Mouse (Mus musculus) liver, embryonic 14.5 days (tissue): ENCODE data around the gene Slc46a3. TPM values are rescaled to one million over a fixed set of nuclear protein-coding genes. Genes with fewer than 3 reads are reported as not detected.
A peak's percentile ranks its signal among the peaks of the same experiment; 100 is the strongest.

Experiments used
- ATAC-seq: fragments of 200-750 bp; cut with Nextera tagmentation; 2 replicates; pipeline ENCODE4 v1.8.0; 2017; ENCODE audit warnings: moderate number of reproducible peaks, mild to moderate bottlenecking, moderate library complexity; ENCODE audit not compliant: insufficient read depth
- DNase-seq, 3 experiments: peaks; one replicate each; pipeline ENCODE4 v3.0.0-alpha.2; 2012 to 2013; ENCODE audit warnings: low read depth in 3 of 3, low spot score in 3 of 3
- H3K27ac ChIP-seq: fragments of 300-500 bp; sonication (generic); 2 replicates; pipeline ENCODE4 v1.5.1; 2014; ENCODE audit warnings: moderate library complexity, mild to moderate bottlenecking, control low read depth, inconsistent platforms
- H3K27me3 ChIP-seq: fragments of 300-500 bp; sonication (generic); 2 replicates; pipeline ENCODE4 v1.6.1; 2014; ENCODE audit warnings: mild to moderate bottlenecking, low read length, moderate library complexity; ENCODE audit not compliant: control insufficient read depth, insufficient read depth
- H3K36me3 ChIP-seq: fragments of 300-500 bp; sonication (generic); replicated peaks from 2 replicates; pipeline ENCODE4 v1.6.1; 2014; ENCODE audit warnings: low read depth; ENCODE audit not compliant: control insufficient read depth, insufficient read depth
- H3K4me1 ChIP-seq, 2 experiments: fragments of 200-500 bp in 1 of 2; fragments of 300-500 bp in 1 of 2; sonication (generic) in 1 of 2; replicated peaks; 2 replicates each; pipeline ENCODE4 v1.6.1; 2012 to 2014; ENCODE audit warnings: antibody characterized with exemption in 1 of 2, inconsistent platforms in 1 of 2, low read length in 1 of 2; ENCODE audit not compliant: control insufficient read depth in 2 of 2, insufficient read depth in 2 of 2
- H3K4me2 ChIP-seq: fragments of 300-500 bp; sonication (generic); 2 replicates; pipeline ENCODE4 v1.6.1; 2014; ENCODE audit warnings: low read depth, mild to moderate bottlenecking, control low read depth, moderate library complexity
- H3K4me3 ChIP-seq, 2 experiments: fragments of 200-500 bp in 1 of 2; fragments of 300-500 bp in 1 of 2; sonication (generic) in 1 of 2; 2 replicates each; pipeline ENCODE4 v1.5.1; 2012 to 2014; ENCODE audit warnings: low read depth in 2 of 2, low read length in 2 of 2, mild to moderate bottlenecking in 2 of 2, control low read depth in 1 of 2, inconsistent platforms in 1 of 2, moderate library complexity in 1 of 2; ENCODE audit not compliant: insufficient read depth in 1 of 2
- H3K9ac ChIP-seq: fragments of 300-500 bp; sonication (generic); replicated peaks from 2 replicates; pipeline ENCODE4 v1.6.1; 2014; ENCODE audit warnings: mild to moderate bottlenecking, control low read depth, moderate library complexity
- H3K9me3 ChIP-seq: fragments of 300-500 bp; sonication (generic); 2 replicates; pipeline ENCODE4 v1.6.1; 2016; ENCODE audit warnings: low read length, mixed read lengths; ENCODE audit not compliant: control insufficient read depth
- CTCF ChIP-seq: IDR thresholded peaks from 2 replicates; pipeline ENCODE4 v1.5.1; 2016; ENCODE audit warnings: antibody characterized with exemption, low read depth, control low read depth
- EP300 ChIP-seq: IDR thresholded peaks from 2 replicates; pipeline ENCODE4 v1.6.1; 2016; ENCODE audit warnings: antibody characterized with exemption, low read depth
- WGBS: fragments of 180-500 bp; shearing (Covaris S2); extraction: QIAGEN DNeasy Blood & Tissue Kit; methylation state at CpG from one replicate; pipeline ENCODE4 v1.1.7; 2014; ENCODE audit not compliant: insufficient replicate concordance; 5-methylcytosine and 5-hydroxymethylcytosine counted together
- polyA plus RNA-seq, 2 experiments: library from polyadenylated mRNA; depleted of rRNA in 1 of 2; stranded (reverse) in 1 of 2; unstranded in 1 of 2; fragments of >200 nt; fragmentation: Nextera tagmentation in 1 of 2; extraction: Ambion mirVana in 1 of 2; gene quantifications; 2 replicates each; pipeline versions ENCODE4 v1.2.1 to v1.2.3; 2012 to 2014

Slc46a3 gene
- polyA plus RNA-seq (2012; rRNA removed): 17.6 and 20.6 TPM in 2 replicates
- polyA plus RNA-seq (2014; fragmentation: Nextera tagmentation; extraction: Ambion mirVana): 16.1 and 16.7 TPM in 2 replicates

GRCm38 (mm10) chr5:147894455-147895076 lies at the start of gene Slc46a3:
Slc46a3 (minus strand) TSS chr5:147894815.
- Histone ChIP-seq H3K36me3 (no peaks in the 10 kb centered on the region), H3K4me3 (peak within 1 kb of the TSS; percentile 69 to 79), H3K27ac (peak within 1 kb of the TSS; percentile 45), H3K4me1 (peaks cover 23 to 35% of the 10 kb centered on the region in 2 experiments), H3K4me2 (peak within 1 kb of the TSS; percentile 92), H3K9ac (peak within 1 kb of the TSS; percentile 69), H3K9me3 (no peaks in the 10 kb centered on the region), H3K27me3 (no peaks in the 10 kb centered on the region)
- peak; percentile 88 to 92 (median 90) for DNase-seq
- ATAC-seq: peak; percentile 94
- TF ChIP-seq CTCF (peak; percentile 80), EP300 (peak; percentile 63)
- under 1% methylated on average over 47 of the region's 47 CpGs for WGBS

- Histone ChIP-seq H3K9ac (no peak overlapping the region), H3K4me1 (no peaks in the 10 kb centered on the region), H3K4me3 (no peak overlapping the region), H3K27me3 (no peaks in the 10 kb centered on the region), H3K27ac (no peak overlapping the region), H3K4me2 (no peak overlapping the region), H3K9me3 (no peaks in the 10 kb centered on the region), H3K36me3 (no peaks in the 10 kb centered on the region)
- 53% methylated on average over 5 of the region's 5 CpGs for WGBS
- no peak for ATAC-seq
- TF ChIP-seq CTCF: no peak
- TF ChIP-seq EP300: no peak
- DNase-seq: no peak
Measured at GRCm38 (mm10) chr5:147939226-147939625, 44.6 kb upstream of the Slc46a3 start.

- Histone ChIP-seq H3K9me3 (no peaks in the 10 kb centered on the region), H3K4me2 (no peak overlapping the region), H3K27ac (no peak overlapping the region), H3K36me3 (no peaks in the 10 kb centered on the region), H3K9ac (no peak overlapping the region), H3K4me1 (no peaks in the 10 kb centered on the region), H3K27me3 (no peaks in the 10 kb centered on the region), H3K4me3 (no peak overlapping the region)
- ATAC-seq: no peak
- TF ChIP-seq EP300 (no peak), CTCF (no peak)
- WGBS: 75% methylated on average over 13 of the region's 13 CpGs
- DNase-seq: no peak
Measured at GRCm38 (mm10) chr5:147935096-147935495, 40.5 kb upstream of the Slc46a3 start.

GRCm38 (mm10) chr5:147928668-147929497 lies 34.3 kb upstream of the Slc46a3 start:
- ATAC-seq (no peak), DNase-seq (no peak)
- Histone ChIP-seq H3K9me3 (no peaks in the 10 kb centered on the region), H3K36me3 (no peaks in the 10 kb centered on the region), H3K4me2 (no peak overlapping the region), H3K4me3 (no peak overlapping the region), H3K27me3 (no peaks in the 10 kb centered on the region), H3K27ac (no peak overlapping the region), H3K4me1 (no peaks in the 10 kb centered on the region), H3K9ac (no peak overlapping the region)
- WGBS: 64% methylated on average over 7 of the region's 7 CpGs
- no peak for TF ChIP-seq EP300
- peak; percentile 61 for TF ChIP-seq CTCF
